Mouse (Mus musculus) ovary, adult 18-20 months (tissue): ENCODE measurements around the gene Mybphl.

Source experiments
- DNase-seq: peaks from one replicate; pipeline ENCODE4 v3.0.0; 2022; ENCODE audit warnings: low spot score, mixed read lengths

The Mybphl gene

GRCm38 (mm10) chr3:108372691-108373090 lies 8.0 kb downstream of the Mybphl start:
- no peak for DNase-seq

GRCm38 (mm10) chr3:108378875-108379663 lies 14.4 kb downstream of the Mybphl start:
- no peak for DNase-seq

- DNase-seq = no peak
Observed at GRCm38 (mm10) chr3:108380695-108381094, 16.0 kb downstream of the Mybphl start.

GRCm38 (mm10) chr3:108381945-108382875 lies 17.5 kb downstream of the Mybphl start:
- no peak for DNase-seq

- peak; percentile 78 for DNase-seq
Observed at GRCm38 (mm10) chr3:108383485-108384354, 19.0 kb downstream of the Mybphl start, which contains the start of gene Psrc1. Gene Psrc1, plus strand, starts transcription at chr3:108383839.

GRCm38 (mm10) chr3:108384425-108384824 lies 19.7 kb downstream of the Mybphl start:
- DNase-seq = no peak

GRCm38 (mm10) chr3:108386186-108386585 lies 21.5 kb downstream of the Mybphl start:
- DNase-seq = no peak

GRCm38 (mm10) chr3:108389111-108389545 lies 24.4 kb downstream of the Mybphl start:
- DNase-seq = peak; percentile 84

GRCm38 (mm10) chr3:108392299-108392698 lies 27.6 kb downstream of the Mybphl start:
- no peak for DNase-seq

GRCm38 (mm10) chr3:108392793-108393192 lies 28.1 kb downstream of the Mybphl start:
- no peak for DNase-seq

GRCm38 (mm10) chr3:108398281-108398680 lies 33.6 kb downstream of the Mybphl start:
- no peak for DNase-seq

GRCm38 (mm10) chr3:108400442-108400841 lies 35.7 kb downstream of the Mybphl start:
- no peak for DNase-seq

- peak; percentile 87 for DNase-seq
Observed at GRCm38 (mm10) chr3:108401692-108402527, 37.2 kb downstream of the Mybphl start.

GRCm38 (mm10) chr3:108402528-108402920 lies 37.8 kb downstream of the Mybphl start:
- DNase-seq = no peak

- DNase-seq = no peak
Observed at GRCm38 (mm10) chr3:108405536-108406305, 41.0 kb downstream of the Mybphl start.

- no peak for DNase-seq
Observed at GRCm38 (mm10) chr3:108406306-108406885, 41.7 kb downstream of the Mybphl start.

- no peak for DNase-seq
Observed at GRCm38 (mm10) chr3:108408517-108409008, 43.9 kb downstream of the Mybphl start.

GRCm38 (mm10) chr3:108409656-108410358 lies 45.1 kb downstream of the Mybphl start:
- DNase-seq = no peak

- no peak for DNase-seq
Observed at GRCm38 (mm10) chr3:108410359-108410714, 45.6 kb downstream of the Mybphl start.
